Mouse (Mus musculus) ES-E14 (cell line): ENCODE measurements at regions not wholly inside any gene's neighbourhood (a gene's known extent, or its start where the extent isn't known, plus 50 kb on each side); places are given as distances from the start of the nearest gene placed in this dataset.

Source experiments
- CHD2 ChIP-seq: IDR thresholded peaks from 2 replicates; pipeline ENCODE4 v1.6.1; 2014; ENCODE audit warnings: mild to moderate bottlenecking, low read depth, low read length, inconsistent platforms
- HCFC1 ChIP-seq: IDR thresholded peaks from 2 replicates; pipeline ENCODE4 v1.6.1; 2012; ENCODE audit warnings: low read length, inconsistent platforms, borderline replicate concordance; ENCODE audit not compliant: insufficient read depth
- ZC3H11A ChIP-seq: IDR thresholded peaks from 2 replicates; pipeline ENCODE4 v1.6.1; 2012; ENCODE audit warnings: low read depth, mild to moderate bottlenecking, inconsistent platforms, low read length, borderline replicate concordance
- ZNF384 ChIP-seq: IDR thresholded peaks from 2 replicates; pipeline ENCODE4 v1.6.1; 2012; ENCODE audit warnings: low read depth, low read length, inconsistent platforms

DNA sequence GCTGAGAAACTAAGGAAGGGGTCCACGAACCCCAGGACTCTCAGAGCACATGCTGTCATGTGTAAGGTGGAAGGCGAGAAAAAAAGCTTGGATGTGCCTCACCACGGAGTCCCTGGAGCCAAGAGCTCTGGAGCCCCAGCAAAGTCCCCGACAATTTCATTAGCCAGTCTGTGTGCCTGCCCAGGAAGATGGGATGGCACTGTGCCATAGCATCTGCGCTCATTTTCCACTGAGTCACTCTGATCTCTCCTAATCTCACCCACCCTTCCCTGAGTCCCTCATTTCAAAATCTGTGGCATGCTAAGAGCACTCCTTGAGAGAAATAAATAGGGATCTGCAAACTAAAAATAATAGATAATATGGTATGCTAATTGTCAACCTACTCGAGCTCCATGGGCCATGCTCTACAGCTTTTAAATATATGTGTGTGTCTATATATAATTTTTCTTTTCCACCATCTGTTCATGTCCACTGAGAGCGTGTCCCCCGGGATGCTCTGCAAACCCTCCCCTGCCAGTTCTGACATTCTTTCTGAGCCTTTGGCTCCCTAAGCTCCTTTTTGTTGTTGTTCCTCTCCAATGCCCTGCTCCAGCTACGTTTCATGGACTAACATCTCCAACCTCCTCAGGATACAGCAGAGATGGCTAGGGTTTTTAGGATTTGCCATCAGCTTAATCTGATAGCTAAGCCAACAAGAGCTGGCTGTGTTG is 292.9 kb upstream of the Chrm3 start:
- TF ChIP-seq CHD2, result no peak
- TF ChIP-seq ZNF384, result no peak
- TF ChIP-seq ZC3H11A, result no peak
- TF ChIP-seq HCFC1, result no peak
